Mouse (Mus musculus): ENCODE measurements around the gene Skap1. TPM values are rescaled to one million over a fixed set of nuclear protein-coding genes. Genes with fewer than 3 reads are reported as not detected.
A peak's percentile ranks its signal among the peaks of the same experiment; 100 is the strongest.
"Not testable (repeated sequence)": the region's sequence is repeated elsewhere in the genome, so short reads cannot be mapped to it uniquely, and the experiment has no call there.

The Skap1 gene
- total and polyA plus RNA-seq, 3 experiments, result not detected

GRCm38 (mm10) chr11:96776968-96777962 lies 312.9 kb downstream of the Skap1 start, which contains the start of gene Snx11 (continued):
- peak; percentile 91 for TF ChIP-seq MXI1 (IDR thresholded peaks at IDR 0.05; ENCODE audit: low read depth, low read length)
- TF ChIP-seq MYC (IDR thresholded peaks at IDR 0.05; ENCODE audit: low read depth, low read length), result no peak
- 0 out of 2 replicates have a peak, but pooled peaks have one; percentile 9 for TF ChIP-seq E2F4 (IDR thresholded peaks at IDR 0.05; ENCODE audit: borderline replicate concordance, low read depth, low read length)
- peak in 2 of 3 experiments; percentile 70 to 74; a peak in 5 of 6 replicates for TF ChIP-seq CTCF (IDR thresholded peaks at IDR 0.05 in 2 of 3, conservative IDR thresholded peaks at IDR 0.05 in 1 of 3; ENCODE audit: control insufficient read depth in 1 of 3, insufficient read depth in 1 of 3, low read depth in 2 of 3, low read length in 3 of 3, poor library complexity in 1 of 3, severe bottlenecking in 1 of 3)
- peak; percentile 94 for TF ChIP-seq HCFC1 (IDR thresholded peaks at IDR 0.05; ENCODE audit: low read depth, low read length)
- TF ChIP-seq CHD2 (IDR thresholded peaks at IDR 0.05; ENCODE audit: low read length), result peak; percentile 39; the same call in 1 of the 2 replicates
- TF ChIP-seq GABPA (IDR thresholded peaks at IDR 0.05; ENCODE audit: low read depth, low read length), result no peak
- TF ChIP-seq BHLHE40 (IDR thresholded peaks at IDR 0.05; ENCODE audit: borderline replicate concordance, low read depth, low read length), result no peak; the same call in 1 of the 2 replicates
- no peak for TF ChIP-seq JUND (IDR thresholded peaks at IDR 0.05; ENCODE audit: low read depth, low read length)
- no peak for TF ChIP-seq MAFK (IDR thresholded peaks at IDR 0.05; ENCODE audit: borderline replicate concordance, low read depth, low read length)
- TF ChIP-seq TAL1 (IDR thresholded peaks at IDR 0.05; ENCODE audit: low read length), result no peak
- peak in 1 of 2 experiments; percentile 36; a peak in 1 of 4 replicates for TF ChIP-seq EP300 (IDR thresholded peaks at IDR 0.05; ENCODE audit: low read depth in 1 of 2, low read length in 2 of 2)
- TF ChIP-seq MEF2A (IDR thresholded peaks at IDR 0.05; ENCODE audit: extremely low read depth, insufficient replicate concordance, low read depth, low read length, poor library complexity, severe bottlenecking), result no peak

- peaks cover 0 to 12% of the 10 kb centered on the region in 2 experiments; a peak in 3 of 4 replicates for H3K4me1 ChIP-seq (ENCODE audit: control insufficient read depth in 1 of 2, insufficient read depth in 2 of 2, low read length in 2 of 2)
- TF ChIP-seq MYC (IDR thresholded peaks at IDR 0.05; ENCODE audit: low read depth, low read length) (peak; percentile 38), CTCF (IDR thresholded peaks at IDR 0.05 in 2 of 3, conservative IDR thresholded peaks at IDR 0.05 in 1 of 3; ENCODE audit: control insufficient read depth in 1 of 3, insufficient read depth in 1 of 3, low read depth in 2 of 3, low read length in 3 of 3, poor library complexity in 1 of 3, severe bottlenecking in 1 of 3) (peak in 1 of 3 experiments; percentile 19; a peak in 1 of 6 replicates), TBP (IDR thresholded peaks at IDR 0.05; ENCODE audit: low read depth, low read length) (peak; percentile 85)
- H3K4me3 ChIP-seq (ENCODE audit: control insufficient read depth in 1 of 2, insufficient read depth in 1 of 2, low read depth in 2 of 2, low read length in 2 of 2), result peak overlapping the region; percentile 63 to 83
- peak; percentile 52 for DNase-seq (ENCODE audit: low read depth, low spot score)
- peak overlapping the region; percentile 88 for H3K27ac ChIP-seq (ENCODE audit: control insufficient read depth, low read depth, low read length)
- peaks cover 3 to 12% of the 10 kb centered on the region in 2 experiments for H3K36me3 ChIP-seq (ENCODE audit: control insufficient read depth in 1 of 2, insufficient read depth in 2 of 2, low read length in 2 of 2)
- H3K27me3 ChIP-seq (ENCODE audit: control insufficient read depth in 1 of 2, insufficient read depth in 2 of 2, low read length in 2 of 2); H3K79me2 ChIP-seq (ENCODE audit: control insufficient read depth, insufficient read depth, low read length, poor library complexity); H3K9me3 ChIP-seq (replicated peaks; ENCODE audit: insufficient read depth, low read length): not testable (repeated sequence)
- H3K9ac ChIP-seq (ENCODE audit: control insufficient read depth, low read depth, low read length, poor library complexity, severe bottlenecking), result peak overlapping the region; percentile 76
Observed at GRCm38 (mm10) chr11:96778061-96778627, 313.8 kb downstream of the Skap1 start.
